ENCODE assay signal across 15 mouse cellular contexts in the genomic region with DNA sequence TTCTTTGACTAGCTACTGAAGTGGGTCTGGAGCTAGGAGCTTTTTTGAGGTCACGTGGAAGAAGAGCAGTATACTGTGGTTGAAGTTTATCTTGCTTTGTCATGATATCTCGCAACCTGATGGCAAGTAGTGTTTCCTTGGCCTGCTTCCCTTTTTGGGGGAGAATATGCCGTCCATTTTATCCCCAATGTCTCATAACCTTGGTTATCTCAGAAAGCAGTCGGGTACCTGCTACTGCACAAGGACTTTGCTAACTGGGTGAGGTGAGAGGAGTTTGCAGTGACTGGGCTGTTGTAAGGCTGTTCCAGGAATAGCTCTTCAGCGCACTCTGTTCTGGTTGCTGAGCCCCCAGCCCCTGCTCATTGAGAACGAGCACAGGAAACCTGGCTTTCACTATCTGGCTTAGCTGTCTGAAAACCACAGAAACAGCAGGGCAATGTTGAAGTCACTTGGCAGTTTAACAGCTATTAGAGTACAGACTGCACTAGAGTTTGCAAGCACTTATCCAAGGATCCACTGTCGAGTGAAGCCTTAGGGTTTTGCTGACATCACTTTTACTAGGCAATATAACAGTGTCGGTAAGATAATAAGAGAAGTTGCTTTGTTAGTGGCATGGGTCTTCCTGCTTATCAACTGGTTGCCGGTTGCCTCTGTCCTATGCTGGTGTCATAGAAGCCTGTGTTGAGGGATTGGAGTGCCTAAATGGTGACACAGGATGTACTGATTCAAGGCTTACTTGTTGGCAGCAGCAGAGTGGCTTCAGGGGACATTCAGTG. TPM values are rescaled to one million over a fixed set of nuclear protein-coding genes. Genes with fewer than 3 reads are reported as not detected.
DNase-seq lines count a peak whose midpoint lies in the region; ATAC-seq and TF ChIP-seq lines count a peak whose summit lies in the region.
"Had no signal": no experiment of that assay in that cellular context is flagged by ENCODE, and none has a peak within 500 bp of the region (broad histone marks: within the 10 kb centered on the region; RNA-seq: fewer than 3 reads in every experiment).

No protein-coding gene starts in this region.

- H3K36me3 ChIP-seq in thymus, adult 2 months (ENCODE audit: control insufficient read depth, insufficient read depth, low read length), result peaks cover 7% of the 10 kb centered on the region
- peaks cover 4% of the 10 kb centered on the region for H3K36me3 ChIP-seq in liver, embryonic 16.5 days (ENCODE audit: control insufficient read depth, insufficient read depth)
- H3K36me3 ChIP-seq in embryonic facial prominence, embryonic 10.5 days (replicated peaks), result peaks cover 49% of the 10 kb centered on the region

- TF ChIP-seq POLR2A in thymus, adult 2 months (IDR thresholded peaks at IDR 0.05; ENCODE audit: control insufficient read depth, extremely low read depth, insufficient read depth, low read length, poor library complexity), result no peak

- no peak overlapping the region for H3K4me3 ChIP-seq in gastrocnemius, adult 2 months
- H3K4me3 ChIP-seq in thymus, adult 2 months (ENCODE audit: control insufficient read depth, insufficient read depth, low read length), result no peak overlapping the region
- H3K4me3 ChIP-seq in liver, embryonic 16.5 days (ENCODE audit: low read depth, low read length), result no peak overlapping the region
- no peak overlapping the region for H3K4me3 ChIP-seq in embryonic facial prominence, embryonic 10.5 days
- H3K4me3 ChIP-seq: limb, embryonic 10.5 days; neural tube, embryonic 13.5 days had no signal

- H3K27me3 ChIP-seq in thymus, adult 2 months (ENCODE audit: control insufficient read depth, insufficient read depth, low read length), result no peaks in the 10 kb centered on the region
- no peaks in the 10 kb centered on the region for H3K27me3 ChIP-seq in liver, embryonic 16.5 days (ENCODE audit: control insufficient read depth, insufficient read depth, low read depth, low read length)
- no peaks in the 10 kb centered on the region for H3K27me3 ChIP-seq in embryonic facial prominence, embryonic 10.5 days (replicated peaks; ENCODE audit: low read depth, poor library complexity, severe bottlenecking)
- H3K27me3 ChIP-seq: neural tube, embryonic 13.5 days had no signal

- intact Hi-C loops in gastrocnemius, adult 2 months (cut with DNase I), result no loop called here

- no peak for DNase-seq in gastrocnemius, adult 2 months
- no peak for DNase-seq in gastrocnemius, postnatal 25 days
- DNase-seq in thymus, adult 2 months, result peak; percentile 21
- DNase-seq in thymus, postnatal 36 days, result no peak
- no peak for DNase-seq in embryonic facial prominence, embryonic 10.5 days (ENCODE audit: low spot score)
- DNase-seq in cerebellum, adult 11 months, result no peak
- no peak for DNase-seq in testis, postnatal 14 days (ENCODE audit: low spot score)
- DNase-seq: adrenal gland, postnatal 36 days; cerebellum, adult 9-11 months; kidney, postnatal 4 days; lung, postnatal 4 days; right cerebral cortex, postnatal 25 days had no signal

- H3K4me1 ChIP-seq in thymus, adult 2 months (replicated peaks; ENCODE audit: control insufficient read depth, insufficient read depth, low read length), result peaks cover 15% of the 10 kb centered on the region
- peaks cover 14% of the 10 kb centered on the region; the same call in 1 of the 2 replicates for H3K4me1 ChIP-seq in liver, embryonic 16.5 days (ENCODE audit: control insufficient read depth, low read depth, low read length)
- no peaks in the 10 kb centered on the region for H3K4me1 ChIP-seq in embryonic facial prominence, embryonic 10.5 days
- H3K4me1 ChIP-seq: limb, embryonic 10.5 days; neural tube, embryonic 13.5 days had no signal

- peak; percentile 67 for ATAC-seq in liver, embryonic 16.5 days (ENCODE audit: low read depth)

- peak overlapping the region; percentile 19; the same call in 1 of the 2 replicates for H3K4me2 ChIP-seq in liver, embryonic 16.5 days (ENCODE audit: low read depth, low read length)
- H3K4me2 ChIP-seq: neural tube, embryonic 13.5 days had no signal

- WGBS in thymus, adult 2 months, result 8% methylated on average over 9 of the region's 9 CpGs
- WGBS in liver, embryonic 16.5 days (ENCODE audit: insufficient replicate concordance), result 17% methylated on average over 9 of the region's 9 CpGs
- 90% methylated on average over 9 of the region's 9 CpGs for WGBS in embryonic facial prominence, embryonic 10.5 days

- no peak overlapping the region for H3K9ac ChIP-seq in liver, embryonic 16.5 days (ENCODE audit: low read depth, low read length)
- H3K9ac ChIP-seq: neural tube, embryonic 13.5 days had no signal

- no peaks in the 10 kb centered on the region for H3K9me3 ChIP-seq in liver, embryonic 16.5 days (replicated peaks; ENCODE audit: control insufficient read depth, low read length)
- H3K9me3 ChIP-seq in embryonic facial prominence, embryonic 10.5 days, result no peaks in the 10 kb centered on the region
- H3K9me3 ChIP-seq: limb, embryonic 10.5 days; neural tube, embryonic 13.5 days had no signal

- H3K27ac ChIP-seq in gastrocnemius, adult 2 months, result peak overlapping the region; percentile 28; the same call in 1 of the 2 replicates
- peak overlapping the region; percentile 13; the same call in 1 of the 2 replicates for H3K27ac ChIP-seq in thymus, adult 2 months (ENCODE audit: control insufficient read depth, insufficient read depth, low read length)
- H3K27ac ChIP-seq in liver, embryonic 16.5 days (ENCODE audit: low read length), result peak overlapping the region; percentile 38
- no peak overlapping the region for H3K27ac ChIP-seq in embryonic facial prominence, embryonic 10.5 days (replicated peaks)
- H3K27ac ChIP-seq: limb, embryonic 10.5 days; neural tube, embryonic 13.5 days had no signal

- no peak for TF ChIP-seq CTCF in gastrocnemius, adult 2 months (IDR thresholded peaks at IDR 0.05)
- no peak for TF ChIP-seq CTCF in thymus, adult 2 months (IDR thresholded peaks at IDR 0.05; ENCODE audit: borderline replicate concordance, control insufficient read depth, extremely low read depth, insufficient read depth, low read length, poor library complexity)

RNA-seq across cellular contexts. Expression of a gene that starts 32.6 kb away (rescaled TPM):
- 100 to 1,000 TPM; 144 to 151 TPM for total RNA-seq in gastrocnemius, adult 2 months (2021)
- total RNA-seq in gastrocnemius, postnatal 25 days (2021), result 100 to 1,000 TPM; 132 to 135 TPM
- 34.2 and 34.5 TPM in 2 replicates for polyA plus RNA-seq in thymus, adult 2 months (2012; rRNA removed)
- 101 and 108 TPM in 2 replicates for polyA plus RNA-seq in liver, embryonic 16.5 days (2015; fragmentation: Nextera tagmentation; extraction: Ambion mirVana)
- polyA plus RNA-seq in embryonic facial prominence, embryonic 10.5 days (2016; fragmentation: Nextera tagmentation; extraction: Ambion mirVana), result 285 TPM in 2 replicates
